Mouse (Mus musculus) heart, adult 2 months (tissue): ENCODE measurements around the gene Hs3st2.

Source experiments
- CTCF ChIP-seq: fragments of 200-600 bp; IDR thresholded peaks from 2 replicates; pipeline ENCODE4 v1.8.1; 2022; ENCODE audit warnings: antibody characterized with exemption, mild to moderate bottlenecking, moderate library complexity
- POLR2A ChIP-seq: fragments of 200-500 bp; IDR thresholded peaks from 2 replicates; pipeline ENCODE4 v1.6.1; 2011; ENCODE audit warnings: mild to moderate bottlenecking, low read depth, low read length, control low read depth; ENCODE audit not compliant: insufficient read depth

GRCm38 (mm10) chr7:121469435-121469834 lies 77.8 kb downstream of the Hs3st2 start:
- TF ChIP-seq CTCF (no peak), POLR2A (no peak)
